Mouse (Mus musculus): ENCODE measurements at regions not wholly inside any gene's neighbourhood (a gene's known extent, or its start where the extent isn't known, plus 50 kb on each side); places are given as distances from the start of the nearest gene placed in this dataset.

- no peak for DNase-seq (ENCODE audit: low spot score in 2 of 2)
These were observed 75.5 kb downstream of the Trib2 start for GRCm38 (mm10) chr12:15741219-15741618.

- no peak for DNase-seq (ENCODE audit: low spot score in 2 of 2)
These were observed 77.7 kb downstream of the Trib2 start for GRCm38 (mm10) chr12:15738989-15739388.

- peak in 1 of 2 experiments; percentile 9 for DNase-seq (ENCODE audit: low spot score in 2 of 2)
These were observed 85.5 kb downstream of the Trib2 start for GRCm38 (mm10) chr12:15731261-15731660.

GRCm38 (mm10) chr12:15729696-15730095 is 87.0 kb downstream of the Trib2 start:
- no peak for DNase-seq (ENCODE audit: low spot score in 2 of 2)

GRCm38 (mm10) chr12:15723529-15723928 is 93.2 kb downstream of the Trib2 start:
- DNase-seq (ENCODE audit: low spot score in 2 of 2), result peak in 1 of 2 experiments; percentile 4

- DNase-seq (ENCODE audit: low spot score in 2 of 2), result no peak
These were observed 94.6 kb downstream of the Trib2 start for GRCm38 (mm10) chr12:15722161-15722560.

GRCm38 (mm10) chr12:15720171-15720570 is 96.6 kb downstream of the Trib2 start:
- DNase-seq (ENCODE audit: low spot score in 2 of 2), result no peak

- DNase-seq (ENCODE audit: low spot score in 2 of 2), result no peak
These were observed 97.9 kb downstream of the Trib2 start for GRCm38 (mm10) chr12:15718827-15719226.

- DNase-seq (ENCODE audit: low spot score in 2 of 2), result no peak
These were observed 98.7 kb downstream of the Trib2 start for GRCm38 (mm10) chr12:15717989-15718388.

- no peak for DNase-seq (ENCODE audit: low spot score in 2 of 2)
These were observed 99.4 kb downstream of the Trib2 start for GRCm38 (mm10) chr12:15717342-15717741.

GRCm38 (mm10) chr12:15713623-15714022 is 103.1 kb downstream of the Trib2 start:
- DNase-seq (ENCODE audit: low spot score in 2 of 2), result no peak

GRCm38 (mm10) chr12:15707570-15708095 is 109.1 kb downstream of the Trib2 start:
- no peak for DNase-seq (ENCODE audit: low spot score in 2 of 2)

- DNase-seq (ENCODE audit: low spot score in 2 of 2), result peak; percentile 4 to 28
These were observed 112.3 kb downstream of the Trib2 start for GRCm38 (mm10) chr12:15704412-15704811.

GRCm38 (mm10) chr12:15702137-15702536 is 114.6 kb downstream of the Trib2 start:
- no peak for DNase-seq (ENCODE audit: low spot score in 2 of 2)

GRCm38 (mm10) chr12:15698829-15699228 is 117.9 kb downstream of the Trib2 start:
- no peak for DNase-seq (ENCODE audit: low spot score in 2 of 2)

- no peak for DNase-seq (ENCODE audit: low spot score in 2 of 2)
These were observed 118.5 kb downstream of the Trib2 start for GRCm38 (mm10) chr12:15698042-15698771.

GRCm38 (mm10) chr12:15688342-15688741 is 128.4 kb downstream of the Trib2 start:
- peak in 1 of 2 experiments; percentile 5 for DNase-seq (ENCODE audit: low spot score in 2 of 2)

- DNase-seq (ENCODE audit: low spot score in 2 of 2), result no peak
These were observed 132.4 kb downstream of the Trib2 start for GRCm38 (mm10) chr12:15684311-15684710.

GRCm38 (mm10) chr12:15681678-15682355 is 134.9 kb downstream of the Trib2 start:
- peak in 1 of 2 experiments; percentile 18 for DNase-seq (ENCODE audit: low spot score in 2 of 2)

GRCm38 (mm10) chr12:15676127-15676526 is 140.6 kb downstream of the Trib2 start:
- no peak for DNase-seq (ENCODE audit: low spot score in 2 of 2)

- no peak for DNase-seq (ENCODE audit: low spot score in 2 of 2)
These were observed 157.0 kb downstream of the Trib2 start for GRCm38 (mm10) chr12:15659755-15660154.

- DNase-seq (ENCODE audit: low spot score in 2 of 2), result no peak
These were observed 157.4 kb downstream of the Trib2 start for GRCm38 (mm10) chr12:15659332-15659731.
